Mouse (Mus musculus) megakaryocyte, embryonic 14.5 days (primary cell): ENCODE results near the gene Limd1.

Experiments
- FLI1 ChIP-seq: IDR thresholded peaks from 2 replicates; pipeline ENCODE4 v1.6.1; 2012; ENCODE audit warnings: low read length, inconsistent platforms, mixed read lengths
- GATA1 ChIP-seq: IDR thresholded peaks from 3 replicates; pipeline ENCODE4 v1.6.1; 2012; ENCODE audit warnings: mixed read lengths, low read length, inconsistent platforms, borderline replicate concordance

DNA sequence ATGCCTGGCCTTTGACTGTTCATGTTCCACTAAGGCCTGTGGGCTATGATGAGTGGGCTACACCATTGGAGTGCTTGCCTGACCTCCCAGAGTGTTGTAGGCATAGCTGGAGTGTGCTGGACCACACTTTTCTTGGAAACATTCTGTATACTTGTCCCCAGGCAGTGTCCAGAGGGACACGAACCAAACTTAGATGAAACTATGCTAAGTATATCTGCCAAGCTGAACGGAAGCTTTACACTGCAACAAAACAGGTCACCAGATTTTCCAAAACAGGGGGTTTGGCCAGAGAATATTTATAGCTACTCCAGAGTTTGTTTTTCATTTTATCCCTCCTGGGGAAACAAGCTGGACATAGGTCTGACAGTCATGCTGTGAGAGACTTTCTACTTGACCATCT is 10.6 kb downstream of the Limd1 start:
- TF ChIP-seq FLI1, result no peak
- no peak for TF ChIP-seq GATA1
